Mouse (Mus musculus): ENCODE measurements at regions not wholly inside any gene's neighbourhood (a gene's known extent, or its start where the extent isn't known, plus 50 kb on each side); places are given as distances from the start of the nearest gene placed in this dataset.

GRCm38 (mm10) chr5:64478599-64479214 is 322.6 kb downstream of the Tbc1d1 start:
- no peaks in the 10 kb centered on the region for H3K9me3 ChIP-seq
- no peak overlapping the region for H3K4me2 ChIP-seq
- no peak overlapping the region for H3K4me3 ChIP-seq (replicated peaks)
- ATAC-seq (ENCODE audit: insufficient number of reproducible peaks, insufficient read depth, low FRiP score, low TSS enrichment, low read depth): no peak
- H3K4me1 ChIP-seq (replicated peaks): no peaks in the 10 kb centered on the region
- H3K27ac ChIP-seq: no peak overlapping the region
- 82% methylated on average over 10 of the region's 10 CpGs for WGBS
- H3K27me3 ChIP-seq: no peaks in the 10 kb centered on the region
- H3K36me3 ChIP-seq: no peaks in the 10 kb centered on the region
- H3K9ac ChIP-seq (replicated peaks): no peak overlapping the region

- Histone ChIP-seq H3K27me3 (no peaks in the 10 kb centered on the region), H3K36me3 (no peaks in the 10 kb centered on the region), H3K4me1 (replicated peaks) (no peaks in the 10 kb centered on the region), H3K9me3 (no peaks in the 10 kb centered on the region), H3K4me3 (replicated peaks) (no peak overlapping the region), H3K4me2 (no peak overlapping the region), H3K27ac (no peak overlapping the region), H3K9ac (replicated peaks) (no peak overlapping the region)
- 64% methylated on average over 8 of the region's 8 CpGs for WGBS
- no peak for ATAC-seq (ENCODE audit: insufficient number of reproducible peaks, insufficient read depth, low FRiP score, low TSS enrichment, low read depth)
Observed at GRCm38 (mm10) chr5:64479315-64479714, 323.2 kb downstream of the Tbc1d1 start.

GRCm38 (mm10) chr5:64485043-64485442 is 318.1 kb upstream of the Klf3 start:
- Histone ChIP-seq H3K4me3 (replicated peaks) (no peak overlapping the region), H3K4me2 (no peak overlapping the region), H3K27me3 (no peaks in the 10 kb centered on the region), H3K36me3 (no peaks in the 10 kb centered on the region), H3K9ac (replicated peaks) (no peak overlapping the region), H3K4me1 (replicated peaks) (no peaks in the 10 kb centered on the region), H3K9me3 (no peaks in the 10 kb centered on the region), H3K27ac (no peak overlapping the region)
- WGBS: 84% methylated on average over 3 of the region's 3 CpGs
- no peak for ATAC-seq (ENCODE audit: insufficient number of reproducible peaks, insufficient read depth, low FRiP score, low TSS enrichment, low read depth)

- H3K9ac ChIP-seq (replicated peaks): no peak overlapping the region
- 92% methylated on average over 6 of the region's 6 CpGs for WGBS
- ATAC-seq (ENCODE audit: insufficient number of reproducible peaks, insufficient read depth, low FRiP score, low TSS enrichment, low read depth): no peak
Observed at GRCm38 (mm10) chr5:64485856-64486255, 317.3 kb upstream of the Klf3 start.

GRCm38 (mm10) chr5:64486761-64487160 is 316.4 kb upstream of the Klf3 start:
- no peaks in the 10 kb centered on the region for H3K27me3 ChIP-seq
- no peak overlapping the region for H3K4me2 ChIP-seq
- H3K27ac ChIP-seq: no peak overlapping the region
- no peaks in the 10 kb centered on the region for H3K4me1 ChIP-seq (replicated peaks)
- no peak overlapping the region for H3K4me3 ChIP-seq (replicated peaks)
- WGBS: 74% methylated on average over 1 of the region's 1 CpGs
- H3K36me3 ChIP-seq: no peaks in the 10 kb centered on the region
- H3K9me3 ChIP-seq: no peaks in the 10 kb centered on the region
- no peak for ATAC-seq (ENCODE audit: insufficient number of reproducible peaks, insufficient read depth, low FRiP score, low TSS enrichment, low read depth)
- H3K9ac ChIP-seq (replicated peaks): no peak overlapping the region

More at GRCm38 (mm10) chr5:64485856-64486255, 317.3 kb upstream of the Klf3 start:
- Histone ChIP-seq H3K36me3 (no peaks in the 10 kb centered on the region), H3K9me3 (no peaks in the 10 kb centered on the region), H3K27me3 (no peaks in the 10 kb centered on the region), H3K4me2 (no peak overlapping the region), H3K4me3 (replicated peaks) (no peak overlapping the region), H3K4me1 (replicated peaks) (no peaks in the 10 kb centered on the region), H3K27ac (no peak overlapping the region)

- Histone ChIP-seq H3K4me1 (replicated peaks) (no peaks in the 10 kb centered on the region), H3K36me3 (no peaks in the 10 kb centered on the region), H3K27ac (no peak overlapping the region), H3K9me3 (no peaks in the 10 kb centered on the region), H3K4me3 (replicated peaks) (no peak overlapping the region), H3K4me2 (no peak overlapping the region), H3K9ac (replicated peaks) (no peak overlapping the region; the same call in 1 of the 2 replicates), H3K27me3 (no peaks in the 10 kb centered on the region)
- WGBS: 55% methylated on average over 14 of the region's 14 CpGs
- no peak for ATAC-seq (ENCODE audit: insufficient number of reproducible peaks, insufficient read depth, low FRiP score, low TSS enrichment, low read depth)
Observed at GRCm38 (mm10) chr5:64487698-64488398, 315.3 kb upstream of the Klf3 start.

- no peaks in the 10 kb centered on the region for H3K4me1 ChIP-seq (replicated peaks)
- H3K4me3 ChIP-seq (replicated peaks): no peak overlapping the region
- no peak for ATAC-seq (ENCODE audit: insufficient number of reproducible peaks, insufficient read depth, low FRiP score, low TSS enrichment, low read depth)
- no peak overlapping the region for H3K27ac ChIP-seq
- 86% methylated on average over 4 of the region's 4 CpGs for WGBS
- no peaks in the 10 kb centered on the region for H3K9me3 ChIP-seq
- H3K9ac ChIP-seq (replicated peaks): no peak overlapping the region
- no peak overlapping the region for H3K4me2 ChIP-seq
- H3K27me3 ChIP-seq: no peaks in the 10 kb centered on the region
- H3K36me3 ChIP-seq: no peaks in the 10 kb centered on the region
Observed at GRCm38 (mm10) chr5:64489656-64490444, 313.3 kb upstream of the Klf3 start.

GRCm38 (mm10) chr5:64490445-64490950 is 312.7 kb upstream of the Klf3 start:
- Histone ChIP-seq H3K4me2 (no peak overlapping the region), H3K36me3 (no peaks in the 10 kb centered on the region), H3K9ac (replicated peaks) (no peak overlapping the region), H3K27ac (no peak overlapping the region), H3K9me3 (no peaks in the 10 kb centered on the region), H3K4me1 (replicated peaks) (no peaks in the 10 kb centered on the region), H3K4me3 (replicated peaks) (no peak overlapping the region), H3K27me3 (no peaks in the 10 kb centered on the region)
- WGBS: 71% methylated on average over 5 of the region's 5 CpGs
- ATAC-seq (ENCODE audit: insufficient number of reproducible peaks, insufficient read depth, low FRiP score, low TSS enrichment, low read depth): no peak

- no peak overlapping the region for H3K27ac ChIP-seq
- no peak for ATAC-seq (ENCODE audit: insufficient number of reproducible peaks, insufficient read depth, low FRiP score, low TSS enrichment, low read depth)
- 88% methylated on average over 4 of the region's 4 CpGs for WGBS
- H3K4me2 ChIP-seq: no peak overlapping the region
- no peaks in the 10 kb centered on the region for H3K27me3 ChIP-seq
- no peak overlapping the region for H3K9ac ChIP-seq (replicated peaks)
- H3K4me3 ChIP-seq (replicated peaks): no peak overlapping the region
- H3K4me1 ChIP-seq (replicated peaks): no peaks in the 10 kb centered on the region
- no peaks in the 10 kb centered on the region for H3K9me3 ChIP-seq
- H3K36me3 ChIP-seq: no peaks in the 10 kb centered on the region
Observed at GRCm38 (mm10) chr5:64494429-64494828, 308.8 kb upstream of the Klf3 start.

- 82% methylated on average over 4 of the region's 4 CpGs for WGBS
- H3K27me3 ChIP-seq: no peaks in the 10 kb centered on the region
- H3K4me1 ChIP-seq (replicated peaks): no peaks in the 10 kb centered on the region
- no peaks in the 10 kb centered on the region for H3K36me3 ChIP-seq
- H3K4me2 ChIP-seq: no peak overlapping the region
- H3K9ac ChIP-seq (replicated peaks): no peak overlapping the region
- H3K27ac ChIP-seq: no peak overlapping the region
- no peak for ATAC-seq (ENCODE audit: insufficient number of reproducible peaks, insufficient read depth, low FRiP score, low TSS enrichment, low read depth)
- no peaks in the 10 kb centered on the region for H3K9me3 ChIP-seq
- no peak overlapping the region for H3K4me3 ChIP-seq (replicated peaks)
Observed at GRCm38 (mm10) chr5:64496853-64497252, 306.3 kb upstream of the Klf3 start.

GRCm38 (mm10) chr5:64498431-64498830 is 304.8 kb upstream of the Klf3 start:
- H3K4me3 ChIP-seq (replicated peaks): no peak overlapping the region
- no peaks in the 10 kb centered on the region for H3K27me3 ChIP-seq
- H3K27ac ChIP-seq: no peak overlapping the region
- H3K9ac ChIP-seq (replicated peaks): no peak overlapping the region
- H3K4me2 ChIP-seq: no peak overlapping the region
- no peak for ATAC-seq (ENCODE audit: insufficient number of reproducible peaks, insufficient read depth, low FRiP score, low TSS enrichment, low read depth)
- H3K36me3 ChIP-seq: no peaks in the 10 kb centered on the region
- 93% methylated on average over 5 of the region's 5 CpGs for WGBS
- H3K4me1 ChIP-seq (replicated peaks): 0 out of 2 replicates have a peak, but pooled peaks cover under 1% of the 10 kb centered on the region
- no peaks in the 10 kb centered on the region for H3K9me3 ChIP-seq

Measured in limb, embryonic 12.5 days (tissue).